Mouse (Mus musculus): ENCODE data around the gene Cd96. TPM values are rescaled to one million over a fixed set of nuclear protein-coding genes. Genes with fewer than 3 reads are reported as not detected.
A peak's percentile ranks its signal among the peaks of the same experiment; 100 is the strongest.

Gene Cd96
- polyA plus RNA-seq, 1 experiment from 2014 or later = not detected

- Histone ChIP-seq H3K27me3 (replicated peaks; ENCODE audit: control insufficient read depth, insufficient read depth, low read length) (no peaks in the 10 kb centered on the region), H3K4me3 (replicated peaks; ENCODE audit: low read length) (no peak overlapping the region), H3K27ac (ENCODE audit: low read length) (no peak overlapping the region), H3K9me3 (ENCODE audit: control insufficient read depth, low read length) (no peaks in the 10 kb centered on the region), H3K4me2 (ENCODE audit: low read length) (no peak overlapping the region), H3K36me3 (ENCODE audit: control insufficient read depth, insufficient read depth) (no peaks in the 10 kb centered on the region), H3K9ac (replicated peaks; ENCODE audit: low read depth, low read length) (no peak overlapping the region), H3K4me1 (replicated peaks; ENCODE audit: control insufficient read depth, insufficient read depth, low read length) (no peaks in the 10 kb centered on the region)
- 69% methylated on average over 5 of the region's 5 CpGs for WGBS
- ATAC-seq = no peak
Measured at GRCm38 (mm10) chr16:46086874-46087473, 33.1 kb downstream of the Cd96 start.

- no peak overlapping the region for H3K27ac ChIP-seq (ENCODE audit: low read length)
- no peak overlapping the region for H3K4me2 ChIP-seq (ENCODE audit: low read length)
- H3K9me3 ChIP-seq (ENCODE audit: control insufficient read depth, low read length) = no peaks in the 10 kb centered on the region
- 79% methylated on average over 3 of the region's 3 CpGs for WGBS
- no peak overlapping the region for H3K9ac ChIP-seq (replicated peaks; ENCODE audit: low read depth, low read length)
- ATAC-seq = no peak
- H3K36me3 ChIP-seq (ENCODE audit: control insufficient read depth, insufficient read depth) = no peaks in the 10 kb centered on the region
- no peaks in the 10 kb centered on the region for H3K4me1 ChIP-seq (replicated peaks; ENCODE audit: control insufficient read depth, insufficient read depth, low read length)
- H3K4me3 ChIP-seq (replicated peaks; ENCODE audit: low read length) = no peak overlapping the region
- no peaks in the 10 kb centered on the region for H3K27me3 ChIP-seq (replicated peaks; ENCODE audit: control insufficient read depth, insufficient read depth, low read length)
Measured at GRCm38 (mm10) chr16:46068000-46068399, 52.1 kb downstream of the Cd96 start.

- Histone ChIP-seq H3K4me1 (replicated peaks; ENCODE audit: control insufficient read depth, insufficient read depth, low read length) (no peaks in the 10 kb centered on the region), H3K36me3 (ENCODE audit: control insufficient read depth, insufficient read depth) (no peaks in the 10 kb centered on the region), H3K27me3 (replicated peaks; ENCODE audit: control insufficient read depth, insufficient read depth, low read length) (no peaks in the 10 kb centered on the region), H3K9me3 (ENCODE audit: control insufficient read depth, low read length) (no peaks in the 10 kb centered on the region), H3K4me3 (replicated peaks; ENCODE audit: low read length) (no peak overlapping the region), H3K27ac (ENCODE audit: low read length) (no peak overlapping the region), H3K9ac (replicated peaks; ENCODE audit: low read depth, low read length) (no peak overlapping the region), H3K4me2 (ENCODE audit: low read length) (no peak overlapping the region)
- ATAC-seq = no peak
- 91% methylated on average over 5 of the region's 5 CpGs for WGBS
Measured at GRCm38 (mm10) chr16:46063278-46063677, 56.8 kb downstream of the Cd96 start.

GRCm38 (mm10) chr16:46046906-46047305 is 73.1 kb downstream of the Cd96 start:
- ATAC-seq = no peak
- no peaks in the 10 kb centered on the region for H3K4me1 ChIP-seq (replicated peaks; ENCODE audit: control insufficient read depth, insufficient read depth, low read length)
- 88% methylated on average over 2 of the region's 2 CpGs for WGBS
- no peaks in the 10 kb centered on the region for H3K9me3 ChIP-seq (ENCODE audit: control insufficient read depth, low read length)
- H3K4me3 ChIP-seq (replicated peaks; ENCODE audit: low read length) = no peak overlapping the region
- no peaks in the 10 kb centered on the region for H3K27me3 ChIP-seq (replicated peaks; ENCODE audit: control insufficient read depth, insufficient read depth, low read length)
- H3K9ac ChIP-seq (replicated peaks; ENCODE audit: low read depth, low read length) = no peak overlapping the region
- H3K36me3 ChIP-seq (ENCODE audit: control insufficient read depth, insufficient read depth) = no peaks in the 10 kb centered on the region
- H3K4me2 ChIP-seq (ENCODE audit: low read length) = no peak overlapping the region
- no peak overlapping the region for H3K27ac ChIP-seq (ENCODE audit: low read length)

- Histone ChIP-seq H3K27ac (ENCODE audit: low read length) (no peak overlapping the region), H3K9me3 (ENCODE audit: control insufficient read depth, low read length) (no peaks in the 10 kb centered on the region), H3K4me3 (replicated peaks; ENCODE audit: low read length) (no peak overlapping the region), H3K36me3 (ENCODE audit: control insufficient read depth, insufficient read depth) (no peaks in the 10 kb centered on the region), H3K4me2 (ENCODE audit: low read length) (no peak overlapping the region), H3K4me1 (replicated peaks; ENCODE audit: control insufficient read depth, insufficient read depth, low read length) (no peaks in the 10 kb centered on the region), H3K9ac (replicated peaks; ENCODE audit: low read depth, low read length) (no peak overlapping the region), H3K27me3 (replicated peaks; ENCODE audit: control insufficient read depth, insufficient read depth, low read length) (no peaks in the 10 kb centered on the region)
- ATAC-seq = no peak
- 55% methylated on average over 2 of the region's 2 CpGs for WGBS
Measured at GRCm38 (mm10) chr16:46036261-46036660, 83.8 kb downstream of the Cd96 start.

- Histone ChIP-seq H3K9me3 (ENCODE audit: control insufficient read depth, low read length) (no peaks in the 10 kb centered on the region), H3K4me2 (ENCODE audit: low read length) (no peak overlapping the region), H3K4me1 (replicated peaks; ENCODE audit: control insufficient read depth, insufficient read depth, low read length) (no peaks in the 10 kb centered on the region), H3K36me3 (ENCODE audit: control insufficient read depth, insufficient read depth) (no peaks in the 10 kb centered on the region), H3K9ac (replicated peaks; ENCODE audit: low read depth, low read length) (no peak overlapping the region), H3K27ac (ENCODE audit: low read length) (no peak overlapping the region), H3K27me3 (replicated peaks; ENCODE audit: control insufficient read depth, insufficient read depth, low read length) (no peaks in the 10 kb centered on the region), H3K4me3 (replicated peaks; ENCODE audit: low read length) (no peak overlapping the region)
- 84% methylated on average over 9 of the region's 9 CpGs for WGBS
- ATAC-seq = no peak
Measured at GRCm38 (mm10) chr16:46033896-46034295, 86.2 kb downstream of the Cd96 start.

- H3K4me2 ChIP-seq (ENCODE audit: low read length) = no peak overlapping the region
- 77% methylated on average over 5 of the region's 5 CpGs for WGBS
- H3K4me1 ChIP-seq (replicated peaks; ENCODE audit: control insufficient read depth, insufficient read depth, low read length) = no peaks in the 10 kb centered on the region
- H3K36me3 ChIP-seq (ENCODE audit: control insufficient read depth, insufficient read depth) = no peaks in the 10 kb centered on the region
- H3K9ac ChIP-seq (replicated peaks; ENCODE audit: low read depth, low read length) = no peak overlapping the region
- ATAC-seq = peak; percentile 9; the same call in 1 of the 2 replicates
- H3K9me3 ChIP-seq (ENCODE audit: control insufficient read depth, low read length) = no peaks in the 10 kb centered on the region
- H3K27ac ChIP-seq (ENCODE audit: low read length) = no peak overlapping the region
- H3K27me3 ChIP-seq (replicated peaks; ENCODE audit: control insufficient read depth, insufficient read depth, low read length) = no peaks in the 10 kb centered on the region
- no peak overlapping the region for H3K4me3 ChIP-seq (replicated peaks; ENCODE audit: low read length)
Measured at GRCm38 (mm10) chr16:46022958-46023491, 97.0 kb downstream of the Cd96 start.

GRCm38 (mm10) chr16:46022189-46022928 is 97.7 kb downstream of the Cd96 start:
- 40% methylated on average over 5 of the region's 5 CpGs for WGBS
- Histone ChIP-seq H3K4me2 (ENCODE audit: low read length) (no peak overlapping the region), H3K4me1 (replicated peaks; ENCODE audit: control insufficient read depth, insufficient read depth, low read length) (no peaks in the 10 kb centered on the region), H3K27me3 (replicated peaks; ENCODE audit: control insufficient read depth, insufficient read depth, low read length) (no peaks in the 10 kb centered on the region), H3K9ac (replicated peaks; ENCODE audit: low read depth, low read length) (no peak overlapping the region), H3K9me3 (ENCODE audit: control insufficient read depth, low read length) (no peaks in the 10 kb centered on the region), H3K36me3 (ENCODE audit: control insufficient read depth, insufficient read depth) (no peaks in the 10 kb centered on the region), H3K4me3 (replicated peaks; ENCODE audit: low read length) (no peak overlapping the region), H3K27ac (ENCODE audit: low read length) (no peak overlapping the region)
- ATAC-seq = peak; percentile 91

GRCm38 (mm10) chr16:46021302-46021701 is 98.7 kb downstream of the Cd96 start:
- no peaks in the 10 kb centered on the region for H3K27me3 ChIP-seq (replicated peaks; ENCODE audit: control insufficient read depth, insufficient read depth, low read length)
- no peaks in the 10 kb centered on the region for H3K4me1 ChIP-seq (replicated peaks; ENCODE audit: control insufficient read depth, insufficient read depth, low read length)
- no peak overlapping the region for H3K4me3 ChIP-seq (replicated peaks; ENCODE audit: low read length)
- no peaks in the 10 kb centered on the region for H3K9me3 ChIP-seq (ENCODE audit: control insufficient read depth, low read length)
- 72% methylated on average over 2 of the region's 2 CpGs for WGBS
- H3K4me2 ChIP-seq (ENCODE audit: low read length) = no peak overlapping the region
- no peak overlapping the region for H3K27ac ChIP-seq (ENCODE audit: low read length)
- no peaks in the 10 kb centered on the region for H3K36me3 ChIP-seq (ENCODE audit: control insufficient read depth, insufficient read depth)
- ATAC-seq = no peak
- H3K9ac ChIP-seq (replicated peaks; ENCODE audit: low read depth, low read length) = no peak overlapping the region

Data from forebrain, embryonic 16.5 days (tissue).